Mouse (Mus musculus) layer of hippocampus, adult 11-12 months (tissue): ENCODE results near the gene Cyp4a31.
"Not testable (repeated sequence)": the region's sequence is repeated elsewhere in the genome, so short reads cannot be mapped to it uniquely, and the experiment has no call there.

ENCODE experiments used
- DNase-seq: peaks from one replicate; pipeline ENCODE4 v3.0.0; 2022; ENCODE audit warnings: low spot score

Cyp4a31 gene

GRCm38 (mm10) chr4:115563401-115563800 lies at the start of gene Cyp4a31:
Cyp4a31 (plus strand) TSS chr4:115563649.
- no peak for DNase-seq

GRCm38 (mm10) chr4:115513964-115514363 lies 49.5 kb upstream of the Cyp4a31 start:
- not testable (repeated sequence) for DNase-seq

- not testable (repeated sequence) for DNase-seq
Observed at GRCm38 (mm10) chr4:115518000-115518399, 45.4 kb upstream of the Cyp4a31 start, which contains the start of gene Cyp4a10. Cyp4a10 (plus strand) TSS chr4:115518264.

GRCm38 (mm10) chr4:115519444-115519843 lies 44.0 kb upstream of the Cyp4a31 start:
- DNase-seq, result no peak

- DNase-seq, result no peak
Observed at GRCm38 (mm10) chr4:115521766-115522165, 41.7 kb upstream of the Cyp4a31 start.

GRCm38 (mm10) chr4:115545101-115545500 lies 18.3 kb upstream of the Cyp4a31 start:
- DNase-seq, result no peak

- no peak for DNase-seq
Observed at GRCm38 (mm10) chr4:115546141-115546828, 17.2 kb upstream of the Cyp4a31 start.

- DNase-seq, result no peak
Observed at GRCm38 (mm10) chr4:115552726-115553125, 10.7 kb upstream of the Cyp4a31 start.

- no peak for DNase-seq
Observed at GRCm38 (mm10) chr4:115555513-115555912, 7.9 kb upstream of the Cyp4a31 start.

- DNase-seq, result no peak
Observed at GRCm38 (mm10) chr4:115557861-115558561, 5.4 kb upstream of the Cyp4a31 start.

- DNase-seq, result not testable (repeated sequence)
Observed at GRCm38 (mm10) chr4:115561236-115561635, 2.2 kb upstream of the Cyp4a31 start.

- DNase-seq, result not testable (repeated sequence)
Observed at GRCm38 (mm10) chr4:115564469-115565225, 1.2 kb downstream of the Cyp4a31 start.

GRCm38 (mm10) chr4:115575255-115575654 lies 11.8 kb downstream of the Cyp4a31 start:
- DNase-seq, result no peak

GRCm38 (mm10) chr4:115575776-115576175 lies 12.3 kb downstream of the Cyp4a31 start:
- DNase-seq, result no peak

GRCm38 (mm10) chr4:115583036-115583435 lies 19.6 kb downstream of the Cyp4a31 start:
- DNase-seq, result no peak

GRCm38 (mm10) chr4:115596357-115596756 lies 32.9 kb downstream of the Cyp4a31 start:
- no peak for DNase-seq

- DNase-seq, result no peak
Observed at GRCm38 (mm10) chr4:115596824-115597336, 33.4 kb downstream of the Cyp4a31 start.

- DNase-seq, result not testable (repeated sequence)
Observed at GRCm38 (mm10) chr4:115600611-115601010, 37.2 kb downstream of the Cyp4a31 start, which contains the start of gene Cyp4a32. Cyp4a32 (plus strand) TSS chr4:115600969.

- DNase-seq, result no peak
Observed at GRCm38 (mm10) chr4:115614005-115614404, 50.6 kb downstream of the Cyp4a31 start.

- not testable (repeated sequence) for DNase-seq
Observed at GRCm38 (mm10) chr4:115625560-115625959, 62.1 kb downstream of the Cyp4a31 start.
